20 mouse cellular contexts compared by ENCODE assay signal in genomic region chr13:101798522-101798921, GRCm38 (mm10).
"Had no signal": no experiment of that assay in that cellular context is flagged by ENCODE, and none has a peak within 500 bp of the region (broad histone marks: within the 10 kb centered on the region; RNA-seq: fewer than 3 reads in every experiment).

No protein-coding gene starts in this region.

- ATAC-seq: liver, postnatal 0 days; lung, postnatal 0 days; midbrain, embryonic 13.5 days; midbrain, embryonic 15.5 days had no signal

- DNase-seq: liver, postnatal 0 days; lung, adult 2 months; lung, postnatal 14 days; lung, postnatal 36 days; retina, postnatal 1 day; right cerebral cortex, adult 18-20 months; right cerebral cortex, postnatal 25 days; right cerebral cortex, postnatal 4 days; spleen, adult 18-20 months; thymus, adult 18-20 months; thymus, postnatal 14 days; thymus, postnatal 36 days had no signal

- H3K9me3 ChIP-seq: liver, embryonic 15.5 days; lung, embryonic 15.5 days; midbrain, embryonic 13.5 days; midbrain, embryonic 15.5 days; neural tube, embryonic 12.5 days had no signal

- H3K9ac ChIP-seq: liver, embryonic 15.5 days; liver, postnatal 0 days; lung, embryonic 15.5 days; midbrain, embryonic 13.5 days; midbrain, embryonic 15.5 days; neural tube, embryonic 12.5 days had no signal

- H3K27ac ChIP-seq: liver, embryonic 15.5 days; lung, embryonic 15.5 days; macrophage; midbrain, embryonic 13.5 days; midbrain, embryonic 15.5 days; neural tube, embryonic 12.5 days had no signal

- H3K36me3 ChIP-seq: liver, embryonic 15.5 days; lung, embryonic 15.5 days; midbrain, embryonic 13.5 days; midbrain, embryonic 15.5 days; neural tube, embryonic 12.5 days had no signal

- H3K4me2 ChIP-seq: liver, embryonic 15.5 days; lung, embryonic 15.5 days; midbrain, embryonic 11.5 days; midbrain, embryonic 13.5 days; midbrain, embryonic 15.5 days; neural tube, embryonic 12.5 days had no signal

- H3K4me3 ChIP-seq: liver, embryonic 15.5 days; lung, embryonic 15.5 days; midbrain, embryonic 13.5 days; midbrain, embryonic 15.5 days; neural tube, embryonic 12.5 days had no signal

- H3K27me3 ChIP-seq: lung, embryonic 15.5 days; midbrain, embryonic 15.5 days; neural tube, embryonic 12.5 days had no signal
